Mouse (Mus musculus) CD4-positive, CD25-positive, alpha-beta regulatory T cell, adult 2 months (primary cell): ENCODE measurements around the gene Lmf2.

Experiments
- DNase-seq: peaks from one replicate; pipeline ENCODE4 v3.0.0-alpha.2; 2012; ENCODE audit warnings: low read depth, low spot score

The Lmf2 gene

DNA sequence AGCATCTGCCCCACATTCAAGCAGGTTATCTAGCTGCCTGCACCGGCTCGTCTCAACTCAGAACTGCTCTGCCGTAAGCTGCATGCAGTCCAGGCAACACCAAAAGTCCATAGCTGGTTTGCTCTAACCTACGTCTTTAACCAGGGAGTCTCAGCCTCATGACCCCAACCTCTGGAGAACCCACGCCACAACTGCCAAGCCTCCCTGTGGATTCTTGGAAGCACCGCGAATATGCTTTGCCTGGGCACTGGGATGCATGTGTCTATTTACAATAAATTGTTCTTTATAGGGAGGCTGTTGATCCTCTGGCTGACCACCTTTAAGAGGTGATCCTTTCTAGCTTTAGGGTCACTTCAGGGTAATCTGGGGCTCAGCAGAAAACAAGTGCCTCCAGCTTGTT is 17.1 kb upstream of the Lmf2 start:
- DNase-seq, result no peak

DNA sequence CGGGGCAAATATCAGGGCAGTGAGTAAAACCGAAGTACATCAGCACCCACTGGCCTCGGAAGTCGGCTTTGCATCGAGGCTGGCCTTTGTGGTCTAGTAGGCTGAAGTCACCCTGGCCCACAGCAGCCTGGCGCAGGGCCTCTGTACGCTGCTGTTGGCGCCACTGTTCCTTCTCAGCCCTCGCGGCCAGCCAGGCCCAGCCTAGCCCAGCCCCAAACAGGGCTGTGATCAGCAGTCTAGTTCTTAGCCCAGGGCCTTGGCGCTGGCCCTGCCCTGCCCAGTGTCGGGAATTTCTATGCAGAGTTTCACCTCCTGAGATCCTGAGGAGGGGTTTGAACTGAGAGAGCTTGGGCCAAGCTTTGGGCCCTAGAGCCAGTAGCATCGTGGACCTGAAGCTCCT is 16.6 kb upstream of the Lmf2 start:
- no peak for DNase-seq

DNA sequence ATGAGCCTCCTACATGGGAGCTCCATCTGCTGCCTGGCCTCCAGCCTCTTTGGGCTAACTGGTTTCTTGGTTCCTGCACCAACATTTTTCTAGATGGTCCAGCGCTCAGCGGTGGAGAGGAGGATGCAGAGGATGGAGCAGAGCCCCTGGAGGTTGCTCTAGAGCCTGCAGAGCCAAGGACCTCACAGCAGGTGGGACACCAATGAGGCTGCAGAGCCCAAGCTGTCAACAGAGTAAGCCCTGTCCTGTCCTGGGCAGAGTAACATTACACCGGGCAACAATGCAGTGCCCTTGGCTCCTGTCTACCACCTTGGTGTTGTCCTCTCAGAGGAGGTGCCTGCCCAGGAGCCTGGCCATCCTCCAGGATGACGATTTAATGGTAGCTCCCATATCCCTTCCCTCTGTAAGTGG is 9.7 kb upstream of the Lmf2 start:
- no peak for DNase-seq

DNA sequence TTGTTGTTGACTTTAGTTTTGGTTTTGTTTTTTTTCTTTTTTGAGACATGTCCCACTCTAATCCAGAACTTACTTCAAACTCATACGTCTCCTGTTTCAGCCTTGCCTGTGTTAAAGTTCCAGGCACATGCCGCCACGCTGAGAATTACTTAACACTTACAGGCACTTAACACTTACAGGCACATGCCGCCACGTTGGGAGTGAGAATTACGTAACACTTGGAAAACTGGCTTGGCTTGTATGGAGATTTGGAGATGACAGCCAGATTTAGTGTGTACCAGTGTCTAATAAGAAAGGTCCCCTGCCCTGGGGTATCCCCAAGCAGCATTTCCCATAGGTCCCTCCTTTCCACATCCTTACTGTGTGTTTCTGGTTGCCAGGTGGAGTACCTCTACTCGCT is 7.6 kb upstream of the Lmf2 start:
- DNase-seq, result no peak

DNA sequence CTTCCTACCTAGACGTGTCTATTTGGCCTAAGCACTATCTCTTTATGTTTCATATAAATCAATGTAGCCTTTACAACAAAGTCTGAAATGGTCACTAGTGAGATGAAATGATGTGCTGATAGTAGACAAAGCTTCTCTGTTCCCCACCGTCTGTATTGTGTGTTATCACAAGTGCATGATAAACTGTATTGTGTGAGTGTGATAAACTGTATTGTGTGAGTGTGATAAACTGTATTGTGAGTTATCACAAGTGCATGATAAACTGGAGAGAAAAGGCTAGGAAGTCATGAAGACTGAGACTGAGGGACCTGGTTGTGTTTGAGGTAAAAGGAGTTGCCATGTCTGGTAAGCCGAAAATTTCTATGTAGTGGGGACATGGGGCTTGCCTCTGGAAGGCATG is 3.3 kb upstream of the Lmf2 start:
- no peak for DNase-seq

DNA sequence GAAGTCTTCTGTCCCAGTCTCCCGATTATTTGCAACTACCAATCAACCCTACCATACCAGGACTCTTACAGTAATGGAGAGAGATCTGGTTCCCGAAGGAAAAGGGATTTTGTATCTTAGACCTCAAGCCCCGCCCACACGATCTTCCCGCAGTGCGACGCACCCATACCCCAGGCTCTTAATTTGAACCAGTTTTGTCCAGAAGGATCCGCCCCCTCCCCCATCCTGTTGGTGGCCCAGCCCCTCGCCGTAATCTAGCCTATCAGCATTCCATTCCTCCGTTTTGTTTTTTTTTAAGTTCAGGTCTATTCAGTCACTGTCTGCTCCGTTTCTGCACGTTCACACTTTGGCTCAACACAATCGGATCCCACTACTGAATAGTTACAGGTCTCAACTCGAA is 913 bp upstream of the Lmf2 start:
- peak; percentile 68 for DNase-seq

DNA sequence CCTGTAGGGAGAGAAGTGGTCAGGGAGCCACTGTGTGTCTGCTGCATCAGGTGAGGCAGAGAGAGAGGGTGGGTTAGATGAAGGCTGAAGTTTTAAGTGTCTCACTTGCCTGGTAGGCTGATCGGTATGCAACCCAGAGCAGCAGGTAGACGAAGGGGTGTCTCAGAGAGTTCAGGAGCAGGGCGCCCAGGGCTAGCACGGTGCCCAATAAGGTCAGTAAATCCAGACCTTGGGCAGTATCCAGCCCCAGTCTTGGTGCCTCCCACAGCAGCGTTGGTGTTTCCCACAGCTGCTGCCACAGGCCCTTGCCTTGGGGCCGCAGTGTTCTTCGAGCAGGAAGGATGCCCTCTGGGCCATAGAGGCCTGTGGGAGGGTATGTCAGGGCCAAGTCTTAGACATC is 1.0 kb downstream of the Lmf2 start:
- no peak for DNase-seq

DNA sequence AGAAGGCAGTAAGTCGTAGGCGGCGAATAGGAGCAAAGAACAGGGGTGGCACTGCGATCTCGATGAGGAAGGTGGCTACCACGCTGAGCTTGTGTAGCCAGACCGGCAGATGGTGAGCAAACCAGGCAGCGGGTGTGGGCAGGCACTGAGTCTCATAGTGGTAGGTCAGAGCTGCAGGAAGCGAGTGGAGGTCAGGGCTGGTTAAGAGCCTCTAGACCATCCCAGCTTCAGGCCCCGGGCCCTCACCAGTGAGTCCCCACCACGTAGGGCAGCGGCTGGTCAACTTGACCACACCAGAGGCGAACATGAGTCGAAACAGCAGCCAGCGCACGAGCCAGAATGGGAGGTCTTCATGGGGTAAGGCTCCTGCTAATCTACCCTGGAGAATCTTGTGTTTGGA is 1.6 kb downstream of the Lmf2 start:
- DNase-seq, result no peak

DNA sequence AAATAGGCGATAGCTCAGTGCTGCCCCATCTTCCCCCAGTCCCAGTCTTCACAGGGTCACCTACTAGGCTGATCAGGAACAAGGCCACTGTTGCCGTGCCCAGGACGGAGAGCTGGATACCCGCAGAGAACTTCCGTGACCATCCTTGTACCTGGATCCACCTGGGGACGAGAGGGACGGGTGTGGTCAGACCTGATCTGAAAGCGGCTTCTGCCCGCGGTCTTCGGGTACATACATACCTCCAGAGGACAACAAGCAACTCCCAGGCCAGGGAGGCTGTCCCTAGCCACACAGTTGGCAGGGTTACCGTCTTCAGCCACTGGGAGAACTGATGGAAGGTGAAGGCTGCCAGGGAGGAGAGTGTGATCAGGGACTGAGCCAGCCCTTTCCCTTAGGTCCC is 2.7 kb downstream of the Lmf2 start:
- no peak for DNase-seq

DNA sequence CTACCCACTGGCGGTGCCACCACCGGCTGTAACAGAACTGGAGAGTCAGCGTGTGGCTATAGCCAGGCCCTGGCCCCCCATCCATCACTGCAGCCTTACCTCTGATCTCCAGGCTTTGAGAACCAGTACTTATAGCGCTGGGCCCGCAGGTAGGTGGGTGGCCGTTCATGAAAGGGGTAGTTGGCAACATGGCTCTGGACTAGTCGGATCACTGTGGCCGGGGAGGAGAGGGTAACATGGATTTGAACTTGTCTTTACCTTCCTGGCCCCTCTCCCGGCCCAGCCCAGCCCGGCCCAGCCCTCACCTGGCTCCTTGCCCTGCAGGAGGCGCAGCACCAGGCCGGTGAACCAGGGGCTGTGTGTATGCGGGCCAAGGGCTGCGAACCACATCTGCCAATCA is 3.4 kb downstream of the Lmf2 start:
- no peak for DNase-seq

DNA sequence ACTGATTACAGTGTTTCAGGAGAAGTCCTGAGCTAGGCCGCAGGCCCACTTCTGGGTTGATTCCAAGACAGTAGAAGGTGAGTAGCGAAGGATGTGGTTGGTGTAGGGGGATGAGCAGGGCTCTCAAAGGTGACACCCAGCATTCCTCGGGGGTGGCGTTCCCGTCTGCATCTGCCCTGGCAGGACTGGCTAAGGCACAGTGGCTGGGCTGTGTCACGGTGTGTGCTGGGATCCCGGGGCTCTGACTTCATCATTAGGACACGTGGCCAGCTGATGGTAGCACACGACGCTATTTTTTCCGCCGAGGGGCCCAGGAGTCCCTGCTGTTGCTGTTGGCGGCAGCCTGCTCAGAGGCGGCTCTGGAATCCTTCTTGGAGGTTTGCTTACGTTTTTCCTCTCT is 4.2 kb downstream of the Lmf2 start:
- no peak for DNase-seq

DNA sequence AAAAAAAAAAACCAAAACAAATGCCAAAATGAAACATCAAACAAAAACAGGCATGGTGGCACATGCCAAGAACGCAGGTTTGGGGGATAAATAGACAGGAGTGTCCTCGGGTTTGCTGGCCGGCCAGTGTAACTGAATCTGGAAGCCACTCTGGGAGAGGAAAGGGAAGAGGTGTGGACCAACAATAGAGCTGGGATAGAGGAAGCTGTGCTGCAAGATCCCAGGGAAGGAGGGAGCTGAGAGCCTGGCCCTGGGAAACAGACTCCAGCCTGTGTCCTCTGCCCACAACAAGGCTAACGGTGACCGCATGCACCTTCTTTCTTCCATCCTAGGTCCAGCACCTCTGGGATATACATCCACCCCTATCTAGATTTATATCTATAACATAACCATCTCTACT is 5.0 kb downstream of the Lmf2 start:
- no peak for DNase-seq

DNA sequence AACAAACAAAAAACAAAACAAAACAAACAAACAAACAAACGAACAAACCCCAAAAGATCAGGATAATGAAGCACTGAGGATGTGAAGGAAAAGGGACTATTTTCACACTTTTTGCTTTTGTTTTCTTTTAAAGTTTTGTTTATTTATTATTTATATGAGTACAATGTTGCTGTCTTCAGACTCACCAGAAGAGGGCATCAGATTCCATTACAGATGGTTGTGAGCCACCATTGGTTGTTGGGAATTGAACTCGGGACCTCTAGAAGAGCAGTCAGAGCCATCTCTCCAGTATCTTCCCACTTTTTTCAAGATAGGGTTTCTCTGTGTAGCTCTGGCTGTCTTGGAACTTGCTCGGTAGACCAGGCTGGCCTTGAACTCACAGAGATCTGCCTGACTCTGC is 12.1 kb downstream of the Lmf2 start:
- DNase-seq, result peak; percentile 22

DNA sequence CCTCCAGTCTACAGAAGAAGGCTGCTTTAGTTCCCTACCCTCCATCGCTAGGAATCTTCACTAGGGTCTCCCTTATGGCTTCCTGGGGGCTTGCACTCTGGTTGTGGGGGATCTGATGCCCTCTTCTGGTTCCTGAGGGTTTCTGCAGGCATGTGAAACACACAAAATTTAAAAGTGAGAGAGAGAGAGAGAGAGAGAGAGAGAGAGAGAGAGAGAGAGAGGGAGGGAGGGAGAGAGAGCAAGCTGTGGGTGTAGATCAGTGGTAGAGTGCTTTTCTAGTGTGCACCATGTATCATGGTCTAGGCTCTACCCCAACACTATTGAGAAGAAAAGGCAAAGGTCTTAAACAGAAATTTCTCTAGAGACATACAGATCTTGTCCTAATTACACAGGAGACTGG is 13.8 kb downstream of the Lmf2 start:
- no peak for DNase-seq

DNA sequence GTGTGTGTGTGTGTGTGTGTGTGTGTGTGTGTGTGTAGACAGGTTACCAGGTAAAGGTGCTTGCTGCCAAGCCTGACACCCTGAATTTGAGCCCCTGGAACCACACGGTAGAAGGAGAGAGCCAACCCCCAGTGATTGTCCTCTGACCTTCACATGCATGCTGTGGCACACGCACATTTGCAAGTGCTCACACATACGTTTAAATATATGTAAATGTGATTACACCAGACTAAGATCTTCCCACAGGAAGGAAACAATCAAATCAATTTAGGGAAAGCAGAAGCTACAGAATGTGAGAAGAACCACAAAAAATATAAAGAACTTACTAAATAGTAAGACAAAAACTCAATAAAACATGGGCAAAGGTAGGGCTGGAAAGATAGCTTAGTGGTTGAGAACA is 15.3 kb downstream of the Lmf2 start:
- no peak for DNase-seq

DNA sequence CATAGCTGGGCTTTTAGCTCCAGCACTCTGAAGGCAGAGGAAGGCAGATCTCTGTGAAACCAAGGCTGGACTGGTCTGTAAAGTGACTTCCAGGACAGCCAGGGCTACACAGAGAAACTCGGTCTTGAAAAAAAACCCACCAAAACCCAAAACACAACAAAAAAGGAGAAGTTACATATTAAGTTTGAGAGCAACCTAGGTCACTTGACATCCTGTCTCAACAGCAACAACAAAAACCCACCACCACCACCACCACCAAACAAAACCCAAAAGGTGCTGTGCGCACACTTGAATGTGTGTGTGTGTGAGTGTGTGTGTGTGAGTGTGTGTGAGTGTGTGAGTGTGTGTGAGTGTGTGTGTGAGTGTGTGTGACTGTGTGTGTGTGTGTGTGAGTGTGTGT is 15.8 kb downstream of the Lmf2 start:
- no peak for DNase-seq

DNA sequence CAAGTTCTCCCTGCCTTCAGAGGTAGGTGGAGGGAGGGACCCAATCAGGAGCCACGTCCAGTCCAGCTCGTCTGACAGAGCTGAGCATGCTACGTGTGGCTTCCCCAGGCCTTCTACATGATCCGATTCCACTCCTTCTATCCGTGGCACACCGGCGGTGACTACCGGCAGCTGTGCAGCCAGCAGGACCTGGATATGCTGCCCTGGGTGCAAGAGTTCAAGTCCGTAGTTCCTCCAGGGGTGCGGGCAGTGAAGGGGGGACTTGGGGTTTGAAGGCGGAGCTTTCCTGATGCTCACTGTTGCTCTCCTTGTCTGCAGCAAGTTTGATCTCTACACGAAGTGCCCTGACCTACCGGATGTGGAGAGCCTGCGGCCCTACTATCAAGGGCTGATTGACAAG is 19.0 kb downstream of the Lmf2 start:
- no peak for DNase-seq

DNA sequence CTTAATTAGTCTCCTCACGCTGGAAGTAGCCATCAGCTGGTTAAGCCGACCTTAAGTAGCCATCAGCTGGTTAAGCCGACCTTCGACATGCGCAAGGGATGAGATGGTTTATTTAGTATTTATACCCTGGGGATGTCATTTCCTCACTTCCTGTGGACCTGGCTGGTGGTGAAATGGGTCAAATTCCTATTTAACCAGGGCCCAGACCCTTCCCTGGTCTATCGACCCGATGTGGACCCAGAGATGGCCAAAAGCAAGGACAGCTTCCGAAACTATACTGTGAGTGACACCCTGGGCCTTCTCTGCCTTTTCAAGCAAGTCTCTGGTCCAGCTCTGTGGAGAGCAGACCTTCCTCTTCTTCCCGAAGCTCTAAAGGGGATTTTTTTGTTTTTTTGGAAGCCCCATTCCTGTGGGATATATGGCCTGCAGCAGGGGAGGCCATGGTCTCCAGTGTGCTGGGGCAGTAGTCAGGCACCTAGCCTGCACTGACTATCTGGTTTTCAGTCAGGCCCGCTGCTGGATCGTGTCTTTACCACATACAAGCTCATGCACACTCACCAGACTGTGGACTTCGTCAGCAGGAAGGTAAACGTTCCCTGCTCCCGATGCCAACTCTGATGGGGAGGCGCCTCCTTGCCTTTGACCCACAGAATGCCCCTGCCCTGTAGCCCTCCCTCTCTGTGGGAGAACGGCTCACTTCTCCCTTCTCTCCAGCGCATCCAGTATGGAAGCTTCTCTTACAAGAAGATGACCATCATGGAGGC is 20.5 kb downstream of the Lmf2 start:
- no peak for DNase-seq

DNA sequence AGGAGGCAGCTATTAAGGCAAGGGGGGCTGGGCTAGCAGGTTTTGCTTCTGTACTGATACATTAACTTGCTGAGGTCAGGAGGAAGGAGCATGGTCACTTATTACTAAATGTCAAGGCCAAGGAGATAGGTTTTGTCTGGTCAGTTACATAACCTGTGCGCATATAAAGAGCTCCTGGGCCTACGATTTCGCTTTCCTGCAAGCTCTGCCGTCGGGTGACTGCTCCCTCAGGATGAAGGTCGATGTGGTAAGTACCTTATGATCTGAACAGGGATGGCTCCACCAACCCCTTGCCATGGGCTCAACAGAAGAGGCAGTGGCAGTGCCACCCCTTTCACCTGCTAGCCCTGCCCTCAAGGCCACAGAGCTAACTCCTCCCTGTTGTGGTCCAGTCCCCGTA is 21.2 kb downstream of the Lmf2 start, which contains the start of gene Miox:
Miox (plus strand) TSS at position 128 of the 400 bp plus-strand sequence.
- DNase-seq, result no peak

DNA sequence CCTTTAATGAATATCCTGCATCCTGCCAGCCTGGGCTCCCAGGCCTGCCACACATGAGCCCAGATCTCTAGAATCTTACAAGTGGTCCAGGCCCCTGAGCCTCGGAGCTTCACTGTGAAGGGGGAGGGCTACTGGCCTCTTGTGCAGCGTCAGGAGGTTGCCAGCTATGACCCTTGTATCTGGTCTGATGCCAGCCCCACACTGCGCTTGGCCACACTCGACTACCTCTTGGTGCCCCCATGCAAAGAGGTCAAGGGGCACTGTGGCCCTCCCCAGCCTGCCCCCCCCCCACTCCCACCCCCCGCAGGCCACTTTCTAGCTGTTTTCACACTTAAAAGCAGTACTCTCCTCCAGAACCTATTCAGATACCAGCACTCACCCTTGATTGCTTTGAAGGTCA is 29.0 kb downstream of the Lmf2 start:
- DNase-seq, result no peak

DNA sequence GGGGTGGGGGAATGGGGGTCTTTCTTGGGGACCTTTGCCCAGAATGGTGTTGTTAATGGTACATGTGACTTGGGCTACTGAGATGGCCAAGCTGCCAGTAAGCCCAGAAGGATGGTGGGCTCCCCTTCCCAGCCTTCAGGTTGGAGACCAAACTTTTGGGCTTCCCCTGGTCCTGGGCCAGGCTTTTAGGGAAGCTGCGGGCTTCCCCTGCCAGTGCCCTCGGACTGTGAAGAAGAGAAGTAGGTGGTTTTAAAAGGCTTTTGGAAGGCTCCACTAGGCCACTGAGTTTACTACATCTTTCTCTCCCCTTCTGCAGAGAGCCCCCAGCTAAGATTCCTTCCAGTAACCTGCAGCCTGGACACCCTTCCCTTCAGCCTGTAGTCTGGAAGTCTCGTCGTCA is 31.8 kb downstream of the Lmf2 start:
- no peak for DNase-seq

DNA sequence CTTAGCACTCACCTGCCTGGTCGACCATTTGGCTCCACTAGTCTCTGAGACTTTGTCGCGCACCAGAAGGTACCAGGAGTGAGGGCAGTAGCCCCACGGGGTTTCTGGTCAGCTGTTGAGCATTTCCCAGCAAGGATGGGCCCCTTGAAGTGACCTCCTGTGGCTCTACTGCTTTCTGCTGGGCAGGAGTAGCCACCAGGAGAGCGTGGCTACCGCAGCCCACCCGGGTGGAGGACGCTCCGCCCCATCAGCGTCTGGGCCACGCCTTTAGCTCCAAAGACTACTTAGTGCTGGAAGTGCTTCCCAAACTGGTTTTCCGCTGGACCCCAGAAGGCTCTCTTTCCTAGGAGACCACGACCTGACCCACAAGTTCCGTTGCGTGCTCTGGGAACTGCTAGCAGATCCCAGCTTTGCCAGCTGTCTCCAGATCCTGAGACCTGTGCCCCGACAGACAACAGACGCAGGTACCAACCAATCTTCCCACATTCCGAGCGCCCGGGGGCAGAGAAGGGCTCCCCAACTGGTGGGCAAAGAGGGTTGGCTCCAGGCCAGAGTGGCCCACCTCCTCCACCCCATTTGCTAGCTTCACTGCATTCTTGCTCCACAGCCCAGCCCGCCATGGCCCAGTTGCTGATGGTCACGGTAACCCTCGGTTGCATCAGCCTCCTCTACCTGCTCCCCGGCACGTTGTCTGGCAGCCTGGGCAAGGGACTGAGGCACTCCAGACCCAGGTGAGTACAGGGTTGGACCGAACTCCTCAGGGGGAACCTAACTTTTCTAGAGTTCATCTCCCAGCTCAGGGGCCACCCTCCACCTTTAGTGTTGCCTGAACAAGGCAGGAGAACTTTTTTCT is 32.6 kb downstream of the Lmf2 start, which contains the start of gene Adm2:
Adm2 (plus strand) TSS at position 51 of the 853 bp plus-strand sequence.
- no peak for DNase-seq

DNA sequence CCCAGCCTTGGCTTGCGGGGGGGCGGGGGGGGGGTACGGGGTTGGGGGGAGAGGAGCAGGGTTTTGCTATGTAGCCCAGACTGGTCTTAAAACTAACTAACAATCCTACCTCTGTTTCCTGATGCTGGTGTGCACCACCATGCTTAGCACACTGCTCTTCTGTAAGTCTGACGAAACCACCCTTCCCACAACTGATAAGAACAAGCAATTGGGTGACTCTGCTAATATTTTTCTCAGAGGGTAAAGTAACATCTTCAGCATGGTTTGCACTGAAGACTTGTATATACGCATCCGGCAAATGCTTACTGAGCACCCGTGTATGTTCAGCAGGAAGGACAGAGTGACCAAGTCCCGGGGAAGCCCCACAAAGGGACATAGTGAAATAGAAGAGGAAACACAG is 34.2 kb downstream of the Lmf2 start:
- DNase-seq, result no peak
